Mouse (Mus musculus): ENCODE data around the gene Emc7. TPM values are rescaled to one million over a fixed set of nuclear protein-coding genes. Genes with fewer than 3 reads are reported as not detected.
"Not testable (repeated sequence)": the region's sequence is repeated elsewhere in the genome, so short reads cannot be mapped to it uniquely, and the experiment has no call there.

Gene Emc7
- polyA plus RNA-seq, 1 experiment from 2014 or later: 20.6 TPM

GRCm38 (mm10) chr2:112432523-112432922, 22.3 kb upstream of the Emc7 start:
- H3K27ac ChIP-seq (ENCODE audit: low read depth, low read length): no peak overlapping the region
- no peak for ATAC-seq
- 90% methylated on average over 2 of the region's 2 CpGs for WGBS
- no peaks in the 10 kb centered on the region for H3K4me1 ChIP-seq (replicated peaks; ENCODE audit: control insufficient read depth, insufficient read depth, low read length)
- no peaks in the 10 kb centered on the region for H3K36me3 ChIP-seq (ENCODE audit: control insufficient read depth, insufficient read depth)
- H3K4me3 ChIP-seq (ENCODE audit: low read depth, low read length): no peak overlapping the region
- no peak overlapping the region for H3K4me2 ChIP-seq (replicated peaks; ENCODE audit: low read depth)
- no peaks in the 10 kb centered on the region for H3K27me3 ChIP-seq (replicated peaks; ENCODE audit: control insufficient read depth, insufficient read depth, low read length)
- TF ChIP-seq CTCF (IDR thresholded peaks at IDR 0.05; ENCODE audit: low read depth): no peak
- H3K9me3 ChIP-seq (ENCODE audit: control insufficient read depth): no peaks in the 10 kb centered on the region
- H3K9ac ChIP-seq (ENCODE audit: low read depth, low read length): no peak overlapping the region

DNA sequence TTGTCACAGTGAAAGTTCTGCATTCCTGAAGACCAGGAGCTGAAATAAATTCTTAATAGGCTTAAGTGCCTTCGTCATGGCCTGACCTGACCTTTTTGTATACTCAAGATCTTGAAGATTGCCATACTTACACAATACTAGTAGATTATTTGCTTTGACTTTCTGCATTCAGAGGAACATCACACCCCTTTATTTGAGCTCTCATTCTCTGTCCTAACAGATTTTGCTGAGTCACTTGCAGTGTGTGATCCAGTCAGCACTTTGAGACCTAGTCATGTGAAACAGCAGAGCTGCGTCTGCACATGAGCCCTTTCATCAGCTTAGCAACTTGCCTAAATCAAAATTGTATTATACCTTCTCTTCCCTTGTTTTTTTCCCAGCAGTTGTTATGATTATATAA, 21.4 kb upstream of the Emc7 start:
- ATAC-seq: 0 out of 2 replicates have a peak, but pooled peaks have one; percentile 33

DNA sequence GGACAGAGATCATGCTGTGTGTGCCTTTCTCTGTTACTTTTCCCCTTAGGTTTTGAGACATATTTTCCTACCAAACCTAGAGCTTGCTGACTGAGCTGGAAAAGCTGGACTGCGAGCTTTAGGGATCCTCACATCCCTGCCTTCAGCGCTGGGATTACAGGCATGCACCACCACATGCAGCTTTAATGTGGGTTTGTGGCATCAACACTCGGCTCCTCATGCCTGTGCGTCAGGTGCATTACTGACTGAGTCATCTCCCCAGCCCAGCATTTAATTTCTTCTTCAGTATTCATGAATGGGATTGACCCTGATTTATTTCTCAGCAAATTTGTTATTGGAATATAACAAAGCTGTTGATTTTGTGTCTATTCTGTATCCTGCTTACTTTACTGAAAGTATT, 18.5 kb upstream of the Emc7 start:
- H3K4me3 ChIP-seq (ENCODE audit: low read depth, low read length): no peak overlapping the region
- TF ChIP-seq CTCF (IDR thresholded peaks at IDR 0.05; ENCODE audit: low read depth): no peak
- no peaks in the 10 kb centered on the region for H3K9me3 ChIP-seq (ENCODE audit: control insufficient read depth)
- H3K4me2 ChIP-seq (replicated peaks; ENCODE audit: low read depth): no peak overlapping the region
- H3K27ac ChIP-seq (ENCODE audit: low read depth, low read length): no peak overlapping the region
- H3K27me3 ChIP-seq (replicated peaks; ENCODE audit: control insufficient read depth, insufficient read depth, low read length): no peaks in the 10 kb centered on the region
- no peaks in the 10 kb centered on the region for H3K36me3 ChIP-seq (ENCODE audit: control insufficient read depth, insufficient read depth)
- ATAC-seq: no peak
- WGBS: 81% methylated on average over 4 of the region's 4 CpGs
- H3K4me1 ChIP-seq (replicated peaks; ENCODE audit: control insufficient read depth, insufficient read depth, low read length): no peaks in the 10 kb centered on the region
- no peak overlapping the region for H3K9ac ChIP-seq (ENCODE audit: low read depth, low read length)

More for the DNA sequence above, 21.4 kb upstream of the Emc7 start:
- H3K4me2 ChIP-seq (replicated peaks; ENCODE audit: low read depth): no peak overlapping the region
- no peaks in the 10 kb centered on the region for H3K4me1 ChIP-seq (replicated peaks; ENCODE audit: control insufficient read depth, insufficient read depth, low read length)
- no peak overlapping the region for H3K9ac ChIP-seq (ENCODE audit: low read depth, low read length)
- no peaks in the 10 kb centered on the region for H3K9me3 ChIP-seq (ENCODE audit: control insufficient read depth)
- H3K4me3 ChIP-seq (ENCODE audit: low read depth, low read length): no peak overlapping the region
- 39% methylated on average over 2 of the region's 2 CpGs for WGBS
- TF ChIP-seq CTCF (IDR thresholded peaks at IDR 0.05; ENCODE audit: low read depth): no peak
- H3K27ac ChIP-seq (ENCODE audit: low read depth, low read length): no peak overlapping the region
- no peaks in the 10 kb centered on the region for H3K27me3 ChIP-seq (replicated peaks; ENCODE audit: control insufficient read depth, insufficient read depth, low read length)
- no peaks in the 10 kb centered on the region for H3K36me3 ChIP-seq (ENCODE audit: control insufficient read depth, insufficient read depth)

GRCm38 (mm10) chr2:112437589-112437988, 17.2 kb upstream of the Emc7 start:
- no peaks in the 10 kb centered on the region for H3K9me3 ChIP-seq (ENCODE audit: control insufficient read depth)
- H3K4me1 ChIP-seq (replicated peaks; ENCODE audit: control insufficient read depth, insufficient read depth, low read length): no peaks in the 10 kb centered on the region
- H3K36me3 ChIP-seq (ENCODE audit: control insufficient read depth, insufficient read depth): no peaks in the 10 kb centered on the region
- no peak for ATAC-seq
- H3K9ac ChIP-seq (ENCODE audit: low read depth, low read length): no peak overlapping the region
- 94% methylated on average over 2 of the region's 2 CpGs for WGBS
- H3K27ac ChIP-seq (ENCODE audit: low read depth, low read length): no peak overlapping the region
- no peak overlapping the region for H3K4me3 ChIP-seq (ENCODE audit: low read depth, low read length)
- no peak overlapping the region for H3K4me2 ChIP-seq (replicated peaks; ENCODE audit: low read depth)
- no peaks in the 10 kb centered on the region for H3K27me3 ChIP-seq (replicated peaks; ENCODE audit: control insufficient read depth, insufficient read depth, low read length)
- no peak for TF ChIP-seq CTCF (IDR thresholded peaks at IDR 0.05; ENCODE audit: low read depth)

- WGBS: 63% methylated on average over 2 of the region's 2 CpGs
- no peak for TF ChIP-seq CTCF (IDR thresholded peaks at IDR 0.05; ENCODE audit: low read depth)
- Histone ChIP-seq H3K4me2 (replicated peaks; ENCODE audit: low read depth) (no peak overlapping the region), H3K4me3 (ENCODE audit: low read depth, low read length) (no peak overlapping the region), H3K9ac (ENCODE audit: low read depth, low read length) (no peak overlapping the region), H3K27me3 (replicated peaks; ENCODE audit: control insufficient read depth, insufficient read depth, low read length) (no peaks in the 10 kb centered on the region), H3K36me3 (ENCODE audit: control insufficient read depth, insufficient read depth) (no peaks in the 10 kb centered on the region), H3K9me3 (ENCODE audit: control insufficient read depth) (no peaks in the 10 kb centered on the region), H3K27ac (ENCODE audit: low read depth, low read length) (no peak overlapping the region), H3K4me1 (replicated peaks; ENCODE audit: control insufficient read depth, insufficient read depth, low read length) (no peaks in the 10 kb centered on the region)
- no peak for ATAC-seq
These were observed 11.3 kb upstream of the Emc7 start for GRCm38 (mm10) chr2:112443491-112443890.

DNA sequence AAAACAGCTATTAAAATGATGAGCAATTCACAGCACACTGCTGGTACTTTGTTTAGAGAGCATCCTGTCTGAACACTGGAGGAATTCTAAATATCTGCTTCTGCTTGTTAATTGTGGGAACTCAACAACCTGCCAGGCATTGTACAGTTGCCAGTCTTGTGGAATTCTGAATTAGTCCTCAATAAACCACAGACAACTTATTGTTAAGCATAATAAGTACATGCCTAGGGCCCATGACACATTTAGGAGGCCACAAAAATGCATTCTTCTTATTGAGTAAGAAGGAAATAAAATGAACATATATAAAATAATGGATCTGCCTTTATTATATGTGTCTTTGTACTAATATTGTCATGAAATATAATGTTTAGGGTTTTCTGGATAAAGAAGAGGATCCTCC, 9.3 kb upstream of the Emc7 start:
- Histone ChIP-seq H3K4me3 (ENCODE audit: low read depth, low read length) (no peak overlapping the region), H3K27me3 (replicated peaks; ENCODE audit: control insufficient read depth, insufficient read depth, low read length) (no peaks in the 10 kb centered on the region), H3K9ac (ENCODE audit: low read depth, low read length) (no peak overlapping the region), H3K4me2 (replicated peaks; ENCODE audit: low read depth) (no peak overlapping the region), H3K4me1 (replicated peaks; ENCODE audit: control insufficient read depth, insufficient read depth, low read length) (no peaks in the 10 kb centered on the region), H3K9me3 (ENCODE audit: control insufficient read depth) (no peaks in the 10 kb centered on the region), H3K27ac (ENCODE audit: low read depth, low read length) (no peak overlapping the region), H3K36me3 (ENCODE audit: control insufficient read depth, insufficient read depth) (no peaks in the 10 kb centered on the region)
- TF ChIP-seq CTCF (IDR thresholded peaks at IDR 0.05; ENCODE audit: low read depth): no peak
- no peak for ATAC-seq

DNA sequence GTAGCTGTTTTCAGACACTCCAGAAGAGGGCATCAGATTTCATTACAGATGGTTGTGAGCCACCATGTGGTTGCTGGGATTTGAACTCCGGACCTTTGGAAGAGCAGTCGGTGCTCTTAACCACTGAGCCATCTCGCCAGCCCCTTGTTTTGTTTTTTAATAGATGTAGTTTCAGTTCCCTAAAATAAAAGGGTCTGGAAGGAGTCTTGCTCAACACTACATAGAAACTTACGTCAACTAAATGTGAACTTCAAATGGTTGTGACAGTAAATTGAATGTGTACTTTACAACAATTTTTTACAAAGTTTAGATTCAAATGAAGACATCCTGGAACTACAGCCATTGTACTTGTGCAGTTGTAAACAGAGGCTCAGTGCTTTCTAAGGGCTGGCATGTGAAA, 6.8 kb upstream of the Emc7 start:
- WGBS: 71% methylated on average over 4 of the region's 4 CpGs
- H3K4me2 ChIP-seq (replicated peaks; ENCODE audit: low read depth); ATAC-seq; H3K27ac ChIP-seq (ENCODE audit: low read depth, low read length); H3K4me1 ChIP-seq (replicated peaks; ENCODE audit: control insufficient read depth, insufficient read depth, low read length); H3K27me3 ChIP-seq (replicated peaks; ENCODE audit: control insufficient read depth, insufficient read depth, low read length); H3K36me3 ChIP-seq (ENCODE audit: control insufficient read depth, insufficient read depth); H3K9me3 ChIP-seq (ENCODE audit: control insufficient read depth); H3K9ac ChIP-seq (ENCODE audit: low read depth, low read length); H3K4me3 ChIP-seq (ENCODE audit: low read depth, low read length): not testable (repeated sequence)
